Mouse (Mus musculus) olfactory bulb, adult 2 months (tissue): ENCODE data around the gene Eif4g2.

ENCODE experiments used
- CTCF ChIP-seq: fragments of 200-500 bp; IDR thresholded peaks from 2 replicates; pipeline ENCODE4 v1.5.1; 2012; ENCODE audit warnings: low read depth, mild to moderate bottlenecking, low read length, moderate library complexity; ENCODE audit not compliant: insufficient read depth
- POLR2A ChIP-seq: fragments of 200-500 bp; IDR thresholded peaks from 2 replicates; pipeline ENCODE4 v1.6.1; 2012; ENCODE audit warnings: mild to moderate bottlenecking, low read depth, low read length, moderate library complexity; ENCODE audit not compliant: insufficient read depth

- TF ChIP-seq CTCF (no peak), POLR2A (no peak)
Measured at GRCm38 (mm10) chr7:111082043-111082821, 598 bp downstream of the Eif4g2 start.
